Mouse (Mus musculus) bone marrow macrophage, adult 2 months (primary cell): ENCODE measurements around the gene Qpctl. TPM values are rescaled to one million over a fixed set of nuclear protein-coding genes. Genes with fewer than 3 reads are reported as not detected.
A peak's percentile ranks its signal among the peaks of the same experiment; 100 is the strongest.

Experiments used
- H3K27ac ChIP-seq: 2 replicates; pipeline ENCODE4 v1.5.1; 2012; ENCODE audit warnings: low read depth, low read length; ENCODE audit not compliant: insufficient read depth
- H3K4me1 ChIP-seq: 2 replicates; pipeline ENCODE4 v1.6.1; 2012; ENCODE audit warnings: low read length; ENCODE audit not compliant: control insufficient read depth, insufficient read depth
- H3K4me3 ChIP-seq: 2 replicates; pipeline ENCODE4 v1.5.1; 2012; ENCODE audit warnings: mild to moderate bottlenecking, low read length, moderate library complexity; ENCODE audit not compliant: insufficient read depth
- CTCF ChIP-seq: IDR thresholded peaks from 2 replicates; pipeline ENCODE4 v1.5.1; 2012; ENCODE audit warnings: low read depth, mild to moderate bottlenecking, low read length, moderate library complexity
- POLR2A ChIP-seq: IDR thresholded peaks from 2 replicates; pipeline ENCODE4 v1.6.1; 2012; ENCODE audit warnings: mild to moderate bottlenecking, low read depth, low read length, borderline replicate concordance
- polyA plus RNA-seq: library from polyadenylated mRNA; stranded (reverse); fragments of >200 nt; gene quantifications from 2 replicates; pipeline ENCODE4 v1.2.4, GENCODE M21; 2012; ENCODE audit not compliant: missing spikeins, insufficient read depth, insufficient read length

Qpctl gene
- polyA plus RNA-seq, 1 experiment: 11.8 TPM

- peaks cover 12% of the 10 kb centered on the region for H3K4me1 ChIP-seq
- TF ChIP-seq POLR2A: no peak
- TF ChIP-seq CTCF: no peak
- H3K27ac ChIP-seq: peak within 1 kb of the TSS; percentile 58
Observed at GRCm38 (mm10) chr7:19149626-19150025, 535 bp upstream of the Qpctl start, which contains the start of gene Snrpd2. Gene Snrpd2 (plus strand): TSS chr7:19149722.

GRCm38 (mm10) chr7:19148180-19148874, 764 bp downstream of the Qpctl start:
- peak overlapping the region; percentile 43; the same call in 1 of the 2 replicates for H3K27ac ChIP-seq
- no peak for TF ChIP-seq CTCF
- peaks cover 12% of the 10 kb centered on the region for H3K4me1 ChIP-seq
- H3K4me3 ChIP-seq: peak overlapping the region; percentile 65

More at GRCm38 (mm10) chr7:19149626-19150025, 535 bp upstream of the Qpctl start, which contains the start of gene Snrpd2:
- peak within 1 kb of the TSS; percentile 98 for H3K4me3 ChIP-seq

- Histone ChIP-seq H3K4me1 (peaks cover 12% of the 10 kb centered on the region), H3K27ac (no peak overlapping the region), H3K4me3 (no peak overlapping the region)
- no peak for TF ChIP-seq POLR2A
- no peak for TF ChIP-seq CTCF
Observed at GRCm38 (mm10) chr7:19147497-19148045, 1.5 kb downstream of the Qpctl start.

- no peak overlapping the region for H3K27ac ChIP-seq
- H3K4me3 ChIP-seq: no peak overlapping the region
- TF ChIP-seq POLR2A (no peak), CTCF (no peak)
- peaks cover 12% of the 10 kb centered on the region for H3K4me1 ChIP-seq
Observed at GRCm38 (mm10) chr7:19146793-19147192, 2.3 kb downstream of the Qpctl start.

GRCm38 (mm10) chr7:19137380-19137779, 11.7 kb downstream of the Qpctl start:
- H3K4me1 ChIP-seq: no peaks in the 10 kb centered on the region
- H3K4me3 ChIP-seq: no peak overlapping the region
- TF ChIP-seq CTCF (peak; percentile 24; the same call in 1 of the 2 replicates), POLR2A (no peak)
- H3K27ac ChIP-seq: no peak overlapping the region

GRCm38 (mm10) chr7:19136673-19137334, 12.3 kb downstream of the Qpctl start:
- Histone ChIP-seq H3K4me3 (no peak overlapping the region), H3K27ac (no peak overlapping the region), H3K4me1 (peaks cover 3% of the 10 kb centered on the region; the same call in 1 of the 2 replicates)
- TF ChIP-seq CTCF (no peak), POLR2A (no peak)

- H3K4me1 ChIP-seq: peaks cover 3% of the 10 kb centered on the region; the same call in 1 of the 2 replicates
- H3K4me3 ChIP-seq: no peak overlapping the region
- H3K27ac ChIP-seq: no peak overlapping the region
- TF ChIP-seq POLR2A (no peak), CTCF (no peak)
Observed at GRCm38 (mm10) chr7:19136168-19136567, 12.9 kb downstream of the Qpctl start.

GRCm38 (mm10) chr7:19131324-19131848, 17.7 kb downstream of the Qpctl start:
- TF ChIP-seq POLR2A: no peak
- TF ChIP-seq CTCF: peak; percentile 61; the same call in 1 of the 2 replicates
- peaks cover 3% of the 10 kb centered on the region; the same call in 1 of the 2 replicates for H3K4me1 ChIP-seq
- H3K27ac ChIP-seq: no peak overlapping the region
- H3K4me3 ChIP-seq: peak overlapping the region; percentile 55

GRCm38 (mm10) chr7:19130657-19131056, 18.4 kb downstream of the Qpctl start:
- H3K4me1 ChIP-seq: peaks cover 3% of the 10 kb centered on the region; the same call in 1 of the 2 replicates
- H3K27ac ChIP-seq: no peak overlapping the region
- no peak for TF ChIP-seq POLR2A
- TF ChIP-seq CTCF: no peak
- H3K4me3 ChIP-seq: no peak overlapping the region

GRCm38 (mm10) chr7:19129396-19129795, 19.7 kb downstream of the Qpctl start:
- TF ChIP-seq POLR2A (no peak), CTCF (no peak)
- Histone ChIP-seq H3K4me3 (no peak overlapping the region), H3K4me1 (peaks cover 3% of the 10 kb centered on the region; the same call in 1 of the 2 replicates), H3K27ac (no peak overlapping the region)

GRCm38 (mm10) chr7:19127744-19128143, 21.3 kb downstream of the Qpctl start:
- Histone ChIP-seq H3K27ac (no peak overlapping the region), H3K4me3 (no peak overlapping the region), H3K4me1 (peaks cover 3% of the 10 kb centered on the region; the same call in 1 of the 2 replicates)
- TF ChIP-seq CTCF (no peak), POLR2A (no peak)
